Mouse (Mus musculus): ENCODE results near the gene Vmn1r85.

Gene Vmn1r85

GRCm38 (mm10) chr7:13038621-13039169 lies 56.3 kb downstream of the Vmn1r85 start:
- in situ Hi-C loops (cut with MseI, MboI) = no loop called here

GRCm38 (mm10) chr7:13037901-13038555 lies 56.9 kb downstream of the Vmn1r85 start, which contains the start of gene Ube2m:
TSS of gene Ube2m (minus strand) at chr7:13038275.
- in situ Hi-C loops (cut with MseI, MboI) = no loop called here

GRCm38 (mm10) chr7:13037366-13037765 lies 57.6 kb downstream of the Vmn1r85 start:
- in situ Hi-C loops (cut with MseI, MboI) = no loop called here

GRCm38 (mm10) chr7:13036806-13037205 lies 58.2 kb downstream of the Vmn1r85 start:
- in situ Hi-C loops (cut with MseI, MboI) = no loop called here

- in situ Hi-C loops (cut with MseI, MboI) = no loop called here
Measured at GRCm38 (mm10) chr7:13035211-13035855, 59.6 kb downstream of the Vmn1r85 start.

- in situ Hi-C loops (cut with MseI, MboI) = no loop called here
Measured at GRCm38 (mm10) chr7:13034148-13034977, 60.6 kb downstream of the Vmn1r85 start, which contains the start of gene Chmp2a. TSS of gene Chmp2a (minus strand) at chr7:13034807.

- in situ Hi-C loops (cut with MseI, MboI) = no loop called here
Measured at GRCm38 (mm10) chr7:13033451-13034147, 61.4 kb downstream of the Vmn1r85 start.
